Mouse (Mus musculus) cerebellum, adult 11-12 months (tissue): ENCODE data around the gene Ccdc127.

Experiments used
- DNase-seq: peaks from one replicate; pipeline ENCODE4 v3.0.0; 2022

The Ccdc127 gene

DNA sequence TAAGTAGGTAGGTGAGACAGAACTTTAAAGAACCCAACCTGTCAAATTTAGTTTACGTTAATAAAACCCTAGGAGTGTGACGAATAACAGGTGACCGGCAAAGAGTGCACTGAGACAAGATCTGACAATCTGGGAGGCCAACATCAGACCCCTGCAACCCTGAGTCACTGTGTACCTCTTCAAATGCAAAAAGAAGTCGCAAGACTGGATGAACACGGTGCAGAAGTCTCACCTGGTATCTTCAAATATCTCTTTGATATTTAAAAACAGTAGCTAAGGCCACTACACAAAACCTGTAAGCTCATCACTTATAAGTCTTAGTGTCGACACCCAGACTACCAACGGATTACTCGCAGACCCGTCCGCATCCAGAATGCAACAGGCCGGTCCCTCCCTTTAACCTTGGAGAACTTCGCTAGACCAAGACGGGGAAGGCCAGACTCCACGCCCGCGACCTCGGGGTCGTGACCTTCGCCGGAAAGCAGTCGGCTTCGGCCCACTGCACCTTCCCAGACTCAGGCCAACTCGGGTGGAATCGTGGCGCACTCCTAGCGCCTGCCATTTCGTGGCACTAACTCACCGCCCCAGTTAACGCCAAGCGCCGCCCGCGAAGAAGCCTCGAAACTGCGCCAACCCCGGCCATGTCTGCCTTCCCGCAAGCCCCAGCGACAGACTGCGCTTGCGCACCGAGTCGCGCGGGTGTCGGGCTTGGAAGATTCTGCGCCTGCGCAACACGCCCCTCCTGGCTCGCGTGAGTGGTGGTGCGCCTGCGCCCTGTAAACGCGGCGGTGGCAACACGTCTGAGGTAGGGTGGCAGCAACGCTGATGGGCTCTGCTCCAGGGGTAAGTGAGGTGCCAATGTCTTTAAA lies at the start of gene Ccdc127, which contains the start of gene Sdha:
TSS of gene Ccdc127 (plus strand) at position 744 of the 869 bp plus-strand sequence.
TSS of gene Sdha (minus strand) at position 715 of the 869 bp plus-strand sequence.
- DNase-seq, result peak; percentile 96

DNA sequence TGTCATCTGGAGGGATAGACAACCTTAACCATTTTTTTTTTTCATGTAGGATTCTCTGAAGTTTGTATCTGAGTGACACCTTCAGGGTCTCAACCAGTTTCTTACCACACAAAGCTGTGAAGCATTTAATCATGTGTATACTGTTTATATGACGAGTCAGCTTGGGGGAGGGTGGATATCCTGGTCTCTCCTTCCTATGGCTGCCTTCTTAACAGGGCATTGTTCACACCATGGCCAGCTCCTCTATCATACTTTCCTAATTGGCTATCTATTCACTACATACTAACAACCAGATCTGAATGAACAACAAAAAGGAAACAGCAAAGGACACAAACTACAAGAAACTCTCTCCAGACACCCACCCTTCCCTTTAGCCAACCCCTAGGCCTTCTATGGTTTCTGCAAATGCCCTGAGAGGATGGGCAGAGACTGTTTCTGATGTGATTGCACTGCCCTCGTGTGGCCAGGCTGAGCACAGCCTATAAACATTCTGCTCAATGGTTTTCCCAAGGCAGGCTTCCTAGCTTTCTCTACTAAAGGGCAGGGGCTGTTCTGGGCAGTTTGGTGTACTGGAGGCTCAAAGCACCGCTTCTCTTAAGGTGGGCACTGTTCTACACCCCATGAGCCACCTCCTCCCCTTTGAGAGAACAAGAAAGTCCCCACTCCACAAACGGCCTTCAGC lies 49.0 kb upstream of the Ccdc127 start:
- DNase-seq, result peak; percentile 27

DNA sequence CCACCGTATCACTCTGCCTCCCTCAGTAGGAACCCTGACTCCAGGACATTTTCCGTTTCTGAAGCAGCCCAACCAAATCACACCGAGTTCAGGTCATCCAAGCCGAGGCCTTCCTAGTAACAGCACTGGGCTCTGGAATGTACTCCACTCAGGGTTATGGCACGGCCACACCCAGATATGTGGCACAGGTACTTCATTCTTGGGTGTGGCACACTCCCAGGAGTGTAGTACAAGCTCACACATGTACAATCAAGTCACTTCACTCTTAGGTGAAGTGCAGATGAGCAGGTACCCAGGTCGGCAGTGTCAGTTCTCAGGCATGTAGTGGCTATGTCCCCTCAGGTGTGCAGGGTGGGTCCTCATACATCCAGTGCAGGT lies 48.5 kb upstream of the Ccdc127 start:
- DNase-seq, result no peak

DNA sequence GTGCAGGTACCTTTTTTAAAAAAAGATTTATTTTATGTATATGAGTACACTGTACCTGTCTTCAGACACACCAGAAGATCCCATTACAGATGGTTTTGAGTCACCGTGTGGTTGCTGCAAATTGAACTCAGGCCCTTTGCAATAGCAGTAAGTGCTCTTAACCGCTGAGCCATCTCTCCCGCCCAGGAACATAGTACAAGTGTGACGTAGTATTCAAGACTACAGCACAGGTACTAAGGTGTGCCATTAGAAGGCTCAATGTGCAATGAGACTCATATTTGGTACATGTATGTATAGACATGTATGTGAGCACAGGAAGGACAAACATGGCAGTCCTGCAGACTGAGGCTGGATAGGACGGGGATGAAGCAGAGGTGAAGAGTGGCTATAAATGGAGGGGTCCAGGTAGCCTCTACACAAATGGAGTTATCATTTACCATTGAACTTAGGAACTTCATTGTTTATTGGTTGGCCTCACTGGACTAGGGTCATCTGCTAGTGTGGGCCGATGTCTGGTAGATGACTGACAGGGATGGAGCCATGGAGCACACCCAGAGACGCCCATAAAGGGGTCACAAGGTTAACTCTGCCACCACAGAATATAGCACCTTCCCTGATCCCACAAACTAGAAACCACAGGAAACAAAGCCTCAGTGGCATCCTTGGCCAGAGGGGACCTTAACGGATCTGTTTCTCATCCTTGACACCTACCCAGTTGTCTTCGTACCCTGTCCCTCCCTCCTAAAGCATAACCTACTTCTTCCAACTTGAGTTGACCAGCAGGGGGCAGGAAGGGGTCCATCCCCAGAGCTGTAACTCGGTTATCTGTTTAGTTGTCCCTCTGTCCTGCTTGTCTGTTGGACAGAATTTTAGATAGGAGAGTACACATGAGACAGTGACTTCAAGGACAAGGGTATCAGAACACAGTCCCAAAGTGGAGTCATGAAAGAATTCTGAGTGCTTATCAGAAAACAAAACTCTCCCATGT lies 47.8 kb upstream of the Ccdc127 start:
- no peak for DNase-seq

DNA sequence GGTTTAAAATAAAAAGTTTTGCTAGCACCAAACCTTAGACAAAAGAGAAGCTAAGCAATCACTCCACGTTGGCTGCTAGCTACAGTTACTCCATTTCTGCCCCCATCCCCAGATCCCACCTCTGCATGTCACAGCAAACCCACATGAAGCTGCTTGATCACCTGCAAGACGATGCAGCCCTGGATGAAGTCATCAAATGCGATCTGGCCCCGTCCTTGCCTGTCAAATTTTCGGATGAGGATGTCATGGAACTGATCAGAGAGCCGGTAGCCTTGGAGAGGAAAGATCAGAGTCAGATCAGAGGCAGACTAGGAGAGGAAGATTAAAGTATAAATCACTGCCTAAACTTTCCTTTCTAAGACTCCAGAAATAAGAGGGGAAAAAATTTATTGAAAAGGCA lies 44.7 kb upstream of the Ccdc127 start:
- no peak for DNase-seq

DNA sequence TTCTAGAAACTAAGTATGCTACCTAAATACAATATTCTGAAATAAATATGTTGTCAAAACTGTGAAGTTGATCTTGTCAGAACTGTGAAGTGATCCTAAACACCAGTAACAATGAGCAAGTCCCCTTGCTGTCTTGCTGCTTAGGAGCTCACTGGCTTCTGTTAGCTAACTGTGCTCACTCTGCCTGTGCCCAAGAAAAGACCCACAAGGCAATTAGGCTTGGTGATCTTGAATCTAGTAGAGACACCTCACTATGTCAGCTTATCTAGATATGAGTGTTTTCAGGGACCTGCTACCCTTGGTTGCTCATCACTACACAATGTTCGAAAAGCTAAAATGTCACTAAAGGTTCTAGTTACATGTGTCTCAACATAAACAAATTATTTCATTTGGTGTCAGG lies 44.3 kb upstream of the Ccdc127 start:
- DNase-seq, result no peak

DNA sequence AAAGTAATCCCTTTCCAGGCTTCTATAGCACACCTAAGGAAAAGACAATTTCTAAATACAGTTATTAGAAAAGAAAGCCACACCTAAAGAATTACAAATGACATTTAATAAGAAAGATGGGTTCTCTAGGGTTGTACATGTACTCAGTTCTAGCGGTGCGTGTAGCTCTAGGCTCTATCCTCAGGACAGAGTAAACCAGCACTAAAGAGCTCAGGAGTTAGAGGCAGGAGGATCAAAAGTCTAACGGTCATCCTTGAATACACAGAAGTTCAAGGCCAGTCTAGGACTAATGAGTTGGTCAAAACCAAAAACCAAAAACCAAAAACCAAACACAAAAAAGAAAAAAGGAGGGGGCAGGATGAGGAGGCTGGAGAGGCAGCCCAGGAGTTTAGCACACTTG lies 35.5 kb upstream of the Ccdc127 start:
- no peak for DNase-seq

DNA sequence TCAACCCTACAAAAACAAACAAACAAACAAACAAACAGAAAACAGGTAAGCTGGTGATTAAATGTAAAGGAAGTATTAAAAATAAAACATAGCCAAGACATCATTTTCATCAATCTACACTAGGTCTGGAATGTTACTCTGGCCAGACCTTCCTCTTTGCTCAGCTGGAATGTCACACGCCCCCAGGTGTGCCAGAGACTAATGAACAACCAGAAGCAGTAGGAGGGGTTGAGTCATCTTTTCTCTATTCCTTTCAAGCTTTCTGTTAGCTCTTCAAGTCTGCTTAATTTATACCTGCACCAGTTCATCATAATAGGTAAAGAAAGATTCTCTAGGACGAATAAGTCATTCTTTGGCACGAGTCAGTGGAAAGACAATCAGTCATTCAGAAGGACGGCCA lies 33.7 kb upstream of the Ccdc127 start:
- DNase-seq, result no peak

DNA sequence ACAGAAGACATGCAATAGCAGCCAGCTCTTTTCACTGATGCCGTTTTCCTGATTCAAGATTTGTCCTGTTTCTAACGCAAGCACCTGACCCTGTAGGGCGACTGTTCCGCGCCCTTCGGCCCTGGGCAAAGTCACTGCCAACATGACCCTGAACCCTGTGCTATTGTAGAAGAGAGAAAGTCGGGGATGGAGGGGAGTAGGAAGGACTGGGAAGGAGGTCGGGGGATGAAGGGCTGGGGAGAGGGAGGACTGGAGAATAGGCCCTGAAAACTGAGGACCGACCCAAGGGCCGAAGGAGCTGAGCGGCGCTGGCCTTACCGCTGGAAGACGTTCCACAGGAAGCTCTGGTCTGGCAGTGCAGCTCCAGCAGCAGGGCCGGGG lies 33.3 kb upstream of the Ccdc127 start:
- DNase-seq, result no peak

DNA sequence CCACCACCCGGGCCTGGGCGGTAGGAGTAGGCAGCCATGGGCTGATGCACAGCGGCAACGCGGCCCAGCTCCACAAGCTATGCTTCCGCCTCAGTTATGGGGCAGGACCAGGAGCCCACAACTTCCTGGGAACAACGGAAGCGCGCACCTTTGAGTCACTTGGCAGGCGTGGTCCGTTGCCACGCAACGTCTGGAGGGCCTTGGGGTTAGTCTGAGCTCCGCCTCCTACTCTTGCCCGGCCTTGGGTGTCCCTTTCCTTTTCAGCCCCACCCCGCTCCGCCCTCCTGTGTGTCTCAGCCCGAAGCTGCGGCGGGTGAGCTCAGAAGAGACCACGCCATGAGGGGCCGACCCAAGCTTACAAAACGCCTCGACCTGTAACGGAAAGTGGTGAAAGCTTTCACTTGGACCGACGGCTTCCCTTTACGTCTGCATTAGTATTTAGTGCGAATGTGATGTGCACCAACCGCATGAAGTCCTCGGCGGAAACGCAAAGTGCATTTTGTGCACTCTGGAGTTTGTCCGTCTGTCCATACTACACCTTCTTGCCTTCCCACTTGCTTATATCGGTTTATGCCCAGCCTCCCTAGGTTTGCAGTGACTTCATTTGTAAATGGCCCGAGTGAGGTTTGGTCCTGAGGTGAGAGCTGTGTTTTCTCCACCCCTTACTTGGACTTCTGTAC lies 32.8 kb upstream of the Ccdc127 start, which contains the start of gene Pdcd6:
TSS of gene Pdcd6 (minus strand) at position 411 of the 680 bp plus-strand sequence.
- DNase-seq, result peak; percentile 91

DNA sequence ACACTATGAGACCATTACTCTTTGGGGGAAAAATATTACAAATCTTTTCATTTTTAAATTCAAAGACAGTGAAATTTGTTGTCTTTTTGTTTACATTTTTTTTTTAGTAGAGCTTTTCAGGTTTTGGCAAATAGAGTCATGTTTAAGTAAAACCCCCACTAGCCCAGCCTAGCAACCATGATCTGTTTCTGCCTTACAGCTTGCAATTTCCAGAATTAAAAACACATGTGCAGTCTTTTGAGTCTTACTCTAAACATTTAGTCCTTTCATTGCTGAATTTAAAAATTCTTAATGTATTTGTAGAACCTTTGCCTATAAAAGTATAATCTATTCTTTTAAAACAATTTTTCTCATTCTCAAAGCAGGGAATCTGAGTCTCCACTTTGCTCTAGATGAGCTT lies 20.8 kb upstream of the Ccdc127 start:
- DNase-seq, result no peak

DNA sequence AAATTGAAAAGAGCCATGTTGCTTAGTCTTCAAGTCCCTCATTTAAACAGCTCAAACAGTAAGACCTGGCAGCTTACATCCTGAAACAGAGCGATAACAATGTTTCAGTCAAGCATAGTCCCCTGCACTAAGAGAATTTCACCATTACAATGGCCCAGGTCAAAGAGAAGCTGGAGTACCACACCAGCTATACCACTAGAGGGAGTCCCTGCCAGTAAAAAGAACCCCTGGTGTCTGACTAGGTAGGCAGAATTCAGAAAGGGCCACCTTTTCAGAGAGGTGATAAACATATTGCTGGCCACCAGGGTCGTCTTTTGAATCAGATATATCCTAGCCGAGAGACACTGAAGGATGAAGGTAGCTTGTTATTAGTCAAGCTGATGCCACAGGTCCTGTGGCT lies 9.1 kb upstream of the Ccdc127 start:
- DNase-seq, result no peak

DNA sequence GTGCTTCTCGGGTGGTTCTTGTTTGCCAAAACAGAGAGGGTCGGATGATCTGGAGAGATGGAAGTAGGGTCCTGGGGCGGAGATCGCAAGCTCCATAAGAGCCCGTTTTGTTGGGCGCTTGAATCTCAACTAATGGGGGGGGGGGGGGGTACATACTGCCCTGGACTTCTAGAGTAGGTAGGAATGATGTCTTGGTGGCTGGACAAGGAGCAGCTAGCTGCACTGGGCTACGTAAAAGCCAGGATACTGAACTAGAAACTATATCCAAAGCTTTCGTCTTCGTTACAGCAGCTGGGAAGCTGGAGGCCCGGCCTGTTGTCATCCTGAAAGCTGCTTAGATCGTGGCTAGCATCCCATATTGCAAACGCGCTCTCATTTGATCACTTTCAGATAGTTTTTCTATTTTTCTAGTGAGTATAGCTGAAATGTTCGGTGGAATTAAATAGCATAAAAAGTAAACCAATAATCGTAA lies 362 bp downstream of the Ccdc127 start:
- no peak for DNase-seq

DNA sequence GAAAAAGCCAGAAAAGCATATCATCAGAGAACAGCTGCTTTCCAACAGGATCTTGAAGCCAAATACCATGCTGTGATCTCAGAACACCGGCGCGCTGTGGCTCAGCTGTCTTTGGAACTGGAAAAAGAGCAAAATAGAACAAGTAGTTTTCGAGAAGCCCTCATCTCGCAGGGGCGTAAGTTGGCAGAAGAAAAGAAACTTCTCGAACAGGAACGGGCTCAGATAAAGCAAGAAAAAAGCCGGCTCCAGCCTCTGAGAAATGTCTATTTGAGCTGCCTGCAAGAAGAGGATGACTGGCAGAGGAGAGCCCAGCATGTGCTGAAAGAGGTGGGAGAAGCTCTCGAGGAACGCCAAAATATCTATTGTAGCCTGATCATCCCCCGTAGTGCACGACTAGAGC lies 6.4 kb downstream of the Ccdc127 start:
- DNase-seq, result no peak

DNA sequence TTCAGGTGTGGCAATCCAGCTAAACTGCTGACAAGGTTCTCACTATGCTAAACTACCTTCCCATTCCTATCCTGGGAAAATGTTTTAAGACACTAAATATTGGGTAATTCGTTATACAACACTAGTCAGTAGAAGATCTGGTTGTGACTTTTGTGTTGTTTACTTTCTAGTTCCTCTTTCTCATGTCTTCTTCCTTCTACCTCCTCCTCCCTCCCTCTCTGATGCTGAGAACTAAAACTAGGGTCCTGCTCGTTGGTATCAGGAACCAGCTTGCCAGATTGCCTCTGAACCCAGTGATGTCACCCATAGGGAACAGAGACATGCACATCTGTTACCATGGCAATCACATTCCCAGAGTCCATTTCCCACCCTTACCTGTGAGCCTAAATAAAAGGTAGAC lies 12.1 kb downstream of the Ccdc127 start:
- no peak for DNase-seq

DNA sequence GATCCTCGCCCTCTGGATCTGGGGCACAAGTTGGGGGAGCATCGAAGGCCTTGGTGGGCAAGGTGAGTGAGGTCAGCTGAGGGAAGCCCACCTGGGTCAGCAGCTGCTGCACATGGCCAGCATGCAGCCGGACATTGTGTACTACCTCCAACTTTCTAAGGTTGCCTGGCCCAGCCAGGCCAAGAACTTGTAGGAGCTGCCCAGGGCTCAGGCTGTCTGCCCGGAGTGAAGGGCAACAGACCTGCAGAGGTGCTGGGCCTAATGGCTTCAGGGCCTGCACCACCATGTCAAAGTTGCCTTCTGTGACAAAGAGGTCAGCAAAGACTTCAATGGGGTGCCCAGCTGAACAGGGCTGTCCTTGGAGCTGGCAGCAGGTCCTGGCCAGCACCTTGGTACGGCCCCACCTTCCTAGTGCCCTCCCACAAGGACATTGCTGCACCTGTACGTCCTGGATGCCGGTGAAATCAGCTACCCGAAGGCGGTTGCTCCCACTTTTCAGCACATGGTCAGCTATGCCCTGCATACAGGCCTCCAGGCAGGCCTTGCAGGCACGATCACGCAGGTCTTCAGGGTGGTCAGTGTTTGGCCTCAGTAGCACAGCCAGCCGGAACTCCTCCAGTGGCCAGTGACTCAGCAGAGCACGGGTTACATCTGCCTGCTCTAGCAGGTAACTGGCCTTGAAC lies 13.2 kb downstream of the Ccdc127 start:
- no peak for DNase-seq

DNA sequence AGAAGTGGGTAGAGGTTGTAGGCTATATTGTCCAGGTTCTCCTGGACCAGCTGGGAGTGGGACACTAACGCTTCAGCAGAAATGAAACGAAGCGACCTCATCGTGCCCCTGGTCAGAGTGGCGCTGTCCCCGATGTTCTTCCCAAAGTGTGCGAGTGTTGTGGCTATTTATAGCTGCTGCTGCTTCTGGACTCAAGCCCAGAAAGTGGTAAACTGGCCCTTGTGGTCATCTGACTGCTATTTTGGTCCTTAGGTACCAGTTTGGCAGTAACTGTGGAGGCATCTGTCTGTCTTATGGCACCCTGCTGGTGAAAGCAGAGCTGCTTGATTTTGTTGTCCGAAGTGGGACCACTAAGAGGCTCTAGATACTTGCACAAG lies 13.7 kb downstream of the Ccdc127 start, which contains the start of gene Lrrc14b:
TSS of gene Lrrc14b (minus strand) at position 147 of the 377 bp plus-strand sequence.
- peak; percentile 36 for DNase-seq

DNA sequence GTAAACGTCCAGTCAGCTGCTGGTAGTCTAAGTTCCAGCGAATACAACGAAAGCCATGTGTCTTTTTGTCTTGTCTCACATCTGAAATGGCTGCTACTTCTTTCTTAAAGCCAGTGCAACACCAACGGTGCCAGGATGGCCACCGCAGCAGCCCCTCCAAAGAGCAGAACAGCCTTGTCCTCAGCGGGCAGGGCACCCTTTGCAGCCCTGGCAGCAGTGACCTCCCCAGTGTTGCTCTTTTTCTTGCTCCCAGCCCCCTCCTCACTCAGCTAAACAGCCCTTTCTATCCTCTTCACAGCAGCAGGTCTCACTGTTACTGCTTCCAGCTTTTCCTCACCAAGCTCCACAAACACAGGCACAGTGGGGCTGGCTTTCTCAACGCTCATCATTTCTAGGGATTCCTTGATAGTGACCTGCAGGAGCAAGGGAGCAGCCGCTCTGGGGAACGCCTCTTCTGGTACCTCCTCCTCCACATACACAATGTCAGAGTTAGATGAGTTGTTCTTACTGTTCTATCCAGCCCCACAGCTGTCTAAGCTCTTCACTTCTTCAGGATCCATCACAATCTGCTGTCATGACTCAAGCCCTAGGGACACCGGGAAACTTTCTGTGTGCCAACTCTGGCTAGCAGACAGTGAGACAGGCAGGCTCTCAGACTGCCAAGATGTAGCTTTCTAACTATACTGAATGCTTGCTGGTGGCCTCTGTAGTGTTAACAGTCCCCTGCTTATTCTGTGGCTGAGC lies 31.6 kb downstream of the Ccdc127 start:
- DNase-seq, result no peak

DNA sequence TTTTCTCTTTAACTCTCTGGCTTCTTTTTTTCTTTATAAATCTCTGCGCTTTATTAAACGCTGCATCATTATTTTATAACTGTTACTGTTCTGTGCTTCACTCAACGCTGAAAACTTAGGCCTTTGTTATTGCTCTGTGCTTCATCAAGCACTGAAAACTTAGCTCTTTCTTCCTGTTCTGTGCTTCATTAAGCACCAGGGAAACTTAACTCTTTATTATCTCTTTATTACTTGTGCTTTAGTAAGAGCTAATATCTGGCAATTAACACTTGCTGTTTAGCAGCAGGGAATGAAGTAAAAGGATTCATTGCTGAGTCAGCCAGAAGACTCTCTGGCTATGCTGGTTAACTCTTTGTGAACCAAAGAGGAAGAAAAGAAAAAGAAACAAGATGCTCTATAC lies 32.2 kb downstream of the Ccdc127 start:
- no peak for DNase-seq

DNA sequence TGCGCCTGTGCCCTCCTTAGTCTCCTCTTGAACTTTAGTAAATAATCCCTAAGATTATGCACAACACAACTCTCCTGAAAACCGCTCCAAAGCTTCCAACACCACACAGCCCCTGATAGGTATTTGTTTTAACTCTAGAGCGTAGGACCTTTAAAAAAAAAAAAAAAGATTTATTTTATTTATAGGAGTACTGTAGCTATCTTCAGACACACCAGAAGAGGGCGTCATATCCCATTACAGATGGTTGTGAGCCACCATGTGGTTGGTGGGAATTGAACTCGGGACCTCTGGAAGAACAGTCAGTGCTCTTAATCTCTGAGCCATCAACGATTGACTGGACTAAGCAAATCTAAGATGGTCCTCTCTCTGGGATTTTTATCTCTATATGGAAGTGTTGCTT lies 39.6 kb downstream of the Ccdc127 start:
- DNase-seq, result no peak
